In genomic region chr3:122074334-122074733, GRCm38 (mm10) we compare ENCODE assay signal across 7 mouse cellular contexts. TPM values are rescaled to one million over a fixed set of nuclear protein-coding genes. Genes with fewer than 3 reads are reported as not detected.
DNase-seq lines count a peak whose midpoint lies in the region; ATAC-seq lines count a peak whose summit lies in the region.

No protein-coding gene starts in this region.

- peak; percentile 31 for DNase-seq in ovary, postnatal 36 days (ENCODE audit: low spot score)
- DNase-seq in ovary, postnatal 10 days (ENCODE audit: low spot score) = no peak
- no peak for DNase-seq in intestine, embryonic 14.5 days (ENCODE audit: low spot score)
- DNase-seq in spleen, postnatal 36 days (ENCODE audit: low spot score in 2 of 2) = no peak
- DNase-seq in MN1 (ENCODE audit: low spot score) = no peak
- no peak for DNase-seq in gastrocnemius, postnatal 10 days

- H3K27me3 ChIP-seq in intestine, embryonic 14.5 days (replicated peaks; ENCODE audit: control insufficient read depth, insufficient read depth, low read length) = no peaks in the 10 kb centered on the region
- H3K27me3 ChIP-seq in liver, embryonic 12.5 days (replicated peaks) = no peaks in the 10 kb centered on the region

- ATAC-seq in intestine, embryonic 14.5 days (replicated peaks; ENCODE audit: low FRiP score, low TSS enrichment, low read depth) = no peak
- ATAC-seq in liver, embryonic 12.5 days = peak; percentile 35; the same call in 1 of the 2 replicates

- peak overlapping the region; percentile 16; the same call in 1 of the 2 replicates for H3K9ac ChIP-seq in intestine, embryonic 14.5 days (ENCODE audit: low read length)
- no peak overlapping the region for H3K9ac ChIP-seq in liver, embryonic 12.5 days

- H3K36me3 ChIP-seq in intestine, embryonic 14.5 days (ENCODE audit: control insufficient read depth, insufficient read depth, low read length) = no peaks in the 10 kb centered on the region
- H3K36me3 ChIP-seq in liver, embryonic 12.5 days = no peaks in the 10 kb centered on the region

- no peaks in the 10 kb centered on the region for H3K9me3 ChIP-seq in intestine, embryonic 14.5 days (ENCODE audit: control insufficient read depth, low read length)
- no peaks in the 10 kb centered on the region for H3K9me3 ChIP-seq in liver, embryonic 12.5 days (replicated peaks)

- H3K4me3 ChIP-seq in intestine, embryonic 14.5 days (ENCODE audit: low read depth, low read length) = no peak overlapping the region
- no peak overlapping the region for H3K4me3 ChIP-seq in liver, embryonic 12.5 days

- peak overlapping the region; percentile 88 for H3K27ac ChIP-seq in intestine, embryonic 14.5 days (ENCODE audit: low read depth)
- peak overlapping the region; percentile 68 for H3K27ac ChIP-seq in liver, embryonic 12.5 days

- 18% methylated on average over 10 of the region's 10 CpGs for WGBS in intestine, embryonic 14.5 days
- 52% methylated on average over 10 of the region's 10 CpGs for WGBS in liver, embryonic 12.5 days (ENCODE audit: insufficient replicate concordance)

- H3K4me2 ChIP-seq in intestine, embryonic 14.5 days (ENCODE audit: low read length) = peak overlapping the region; percentile 36; the same call in 1 of the 2 replicates
- H3K4me2 ChIP-seq in liver, embryonic 12.5 days = no peak overlapping the region

- H3K4me1 ChIP-seq in intestine, embryonic 14.5 days (replicated peaks; ENCODE audit: control insufficient read depth, insufficient read depth, low read length) = peaks cover 39% of the 10 kb centered on the region
- H3K4me1 ChIP-seq in liver, embryonic 12.5 days = 0 out of 2 replicates have a peak, but pooled peaks cover 15% of the 10 kb centered on the region

RNA-seq across cellular contexts. Expression of gene Abca4, which starts 30.1 kb away (rescaled TPM):
- polyA plus RNA-seq in intestine, embryonic 14.5 days (2014; fragmentation: Nextera tagmentation; extraction: Ambion mirVana) = 0.99 and 2.2 TPM in 2 replicates
- polyA plus RNA-seq in liver, embryonic 12.5 days (2016; fragmentation: Nextera tagmentation; extraction: Ambion mirVana) = 1.2 and 1.3 TPM in 2 replicates
- total RNA-seq in gastrocnemius, postnatal 10 days (2021) = 1 to 10 TPM; 1.8 to 2.3 TPM
